Mouse (Mus musculus) urinary bladder, postnatal 10 days (tissue): ENCODE results near the gene Armt1.
"Not testable (repeated sequence)": the region's sequence is repeated elsewhere in the genome, so short reads cannot be mapped to it uniquely, and the experiment has no call there.

ENCODE experiments used
- DNase-seq: peaks from one replicate; pipeline ENCODE4 v3.0.0; 2022; ENCODE audit warnings: low spot score

Armt1 gene

DNA sequence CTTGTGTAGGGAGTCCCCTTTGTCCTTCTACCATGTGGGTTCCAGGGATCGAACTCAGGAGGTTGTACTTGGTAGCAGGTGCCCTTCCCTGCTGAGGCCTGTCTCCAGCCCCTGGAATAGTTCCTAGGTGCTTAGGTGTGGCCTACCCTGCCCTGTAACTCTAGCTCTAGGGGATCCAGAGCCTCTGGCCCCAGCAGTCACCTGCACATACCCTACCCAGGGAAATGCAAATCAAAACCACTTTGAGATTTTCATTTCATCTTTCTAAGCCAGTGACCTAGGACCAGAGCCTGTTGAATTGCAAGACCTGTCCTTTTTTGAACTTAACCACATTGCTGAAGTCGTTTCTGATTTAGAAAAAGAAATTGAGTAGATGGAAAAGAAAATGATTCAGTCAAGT, 1.6 kb downstream of the Armt1 start:
- DNase-seq, result not testable (repeated sequence)

GRCm38 (mm10) chr10:4435416-4435815, 3.1 kb downstream of the Armt1 start:
- DNase-seq, result no peak

- no peak for DNase-seq
These were observed 24.1 kb downstream of the Armt1 start for GRCm38 (mm10) chr10:4456409-4456808.

DNA sequence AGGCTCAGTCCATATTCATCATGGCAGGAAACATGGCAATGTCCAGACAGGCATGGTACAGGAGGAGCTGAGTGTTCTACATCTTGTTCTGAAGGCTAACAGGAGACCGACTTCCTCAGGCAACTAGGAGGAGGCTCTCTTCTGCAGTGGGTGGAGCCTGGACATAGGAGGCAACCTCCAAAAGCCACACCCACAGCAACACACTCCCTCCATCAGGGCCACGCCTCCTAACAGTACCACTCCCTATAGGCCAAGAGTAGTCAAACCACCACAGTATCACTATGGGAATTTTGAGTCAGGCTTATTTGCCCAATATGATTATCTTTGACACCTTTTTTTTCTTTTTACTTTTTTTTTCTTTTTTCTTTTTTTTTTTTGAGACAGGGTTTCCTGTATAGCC, 27.9 kb downstream of the Armt1 start:
- no peak for DNase-seq

DNA sequence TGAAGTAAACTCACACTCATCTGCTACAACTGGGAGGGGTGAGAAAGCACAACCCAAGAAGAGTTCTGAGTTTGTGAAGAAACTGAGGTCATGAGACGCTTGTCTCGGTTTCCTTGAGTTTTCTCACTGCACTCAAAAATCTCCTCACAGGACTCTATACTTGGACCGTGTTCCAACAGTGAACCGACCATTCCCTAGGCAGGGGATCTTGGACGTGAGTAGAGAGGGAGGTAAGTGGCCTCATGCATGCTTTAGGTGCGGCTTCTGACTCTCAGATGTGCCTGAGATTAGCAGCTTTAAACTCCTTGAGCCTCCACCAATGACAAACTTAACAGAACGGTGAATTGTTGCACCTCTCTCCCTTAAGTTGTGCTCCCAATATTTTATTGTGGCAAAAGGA, 33.5 kb downstream of the Armt1 start:
- no peak for DNase-seq

DNA sequence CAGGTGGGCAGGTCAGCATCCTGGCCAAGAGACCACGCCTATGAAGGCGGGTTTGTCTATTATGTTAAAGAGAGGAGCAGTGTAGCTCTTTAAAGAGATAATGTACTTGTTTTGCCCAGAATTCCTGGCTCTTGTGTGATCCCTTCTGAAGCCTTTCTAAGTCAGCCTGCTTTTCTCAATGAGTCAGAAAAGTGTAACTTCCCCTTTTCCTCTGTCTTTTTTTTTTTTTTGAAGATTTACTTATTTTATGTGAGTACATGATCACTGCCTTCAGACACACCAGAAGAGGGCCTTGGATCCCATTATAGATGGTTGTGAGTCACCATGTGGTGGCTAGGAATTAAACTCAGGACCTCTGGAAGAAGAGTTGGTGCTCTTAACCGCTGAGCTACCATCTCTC, 37.1 kb downstream of the Armt1 start:
- no peak for DNase-seq

DNA sequence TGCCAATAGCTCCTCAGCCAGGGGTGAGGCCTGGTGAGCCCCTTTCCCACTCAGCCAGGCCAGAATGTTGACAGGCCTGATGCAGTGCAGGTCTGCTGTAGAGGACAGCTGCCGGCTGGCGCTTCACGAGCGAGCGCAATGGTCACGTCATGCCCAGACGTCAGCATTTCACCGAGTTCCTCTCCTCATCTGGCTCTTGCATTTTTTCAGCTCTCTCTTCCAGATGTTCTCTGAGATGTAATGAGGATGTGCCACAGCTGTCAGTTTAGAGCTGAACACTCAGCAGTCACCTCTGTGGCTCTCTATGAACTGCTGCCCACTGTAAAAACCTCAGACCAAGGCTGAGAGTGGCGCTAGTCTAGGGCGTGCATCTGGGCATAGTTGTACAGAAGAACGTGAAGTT, 41.3 kb downstream of the Armt1 start:
- DNase-seq, result no peak

GRCm38 (mm10) chr10:4475431-4475830, 43.2 kb downstream of the Armt1 start:
- DNase-seq, result no peak

GRCm38 (mm10) chr10:4476604-4477003, 44.3 kb downstream of the Armt1 start:
- DNase-seq, result no peak

GRCm38 (mm10) chr10:4480929-4481328, 48.7 kb downstream of the Armt1 start:
- no peak for DNase-seq

GRCm38 (mm10) chr10:4481695-4482094, 49.4 kb downstream of the Armt1 start:
- DNase-seq, result no peak

DNA sequence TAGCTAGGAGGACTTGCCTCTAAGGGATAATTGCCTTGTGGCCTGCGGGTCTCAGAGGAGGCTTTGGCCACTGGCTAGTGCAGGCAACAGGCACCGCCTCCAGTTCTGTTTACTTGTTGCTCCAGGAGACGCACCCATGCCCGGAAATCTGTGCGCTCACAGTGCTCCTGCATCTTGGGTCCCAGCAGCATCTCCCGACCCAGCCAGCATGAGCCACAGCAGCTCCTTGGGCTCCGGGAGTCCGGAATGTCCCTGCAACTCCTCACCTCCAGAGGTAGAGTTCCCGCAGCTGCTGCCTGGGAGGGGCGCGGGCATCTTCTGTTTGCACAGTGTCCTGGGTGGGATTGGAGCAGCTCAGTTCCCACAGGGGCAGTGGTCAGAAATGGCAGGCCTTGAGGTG, 50.1 kb downstream of the Armt1 start, which contains the start of gene Ccdc170:
Ccdc170 (plus strand) TSS at position 148 of the 400 bp plus-strand sequence.
- DNase-seq, result no peak

DNA sequence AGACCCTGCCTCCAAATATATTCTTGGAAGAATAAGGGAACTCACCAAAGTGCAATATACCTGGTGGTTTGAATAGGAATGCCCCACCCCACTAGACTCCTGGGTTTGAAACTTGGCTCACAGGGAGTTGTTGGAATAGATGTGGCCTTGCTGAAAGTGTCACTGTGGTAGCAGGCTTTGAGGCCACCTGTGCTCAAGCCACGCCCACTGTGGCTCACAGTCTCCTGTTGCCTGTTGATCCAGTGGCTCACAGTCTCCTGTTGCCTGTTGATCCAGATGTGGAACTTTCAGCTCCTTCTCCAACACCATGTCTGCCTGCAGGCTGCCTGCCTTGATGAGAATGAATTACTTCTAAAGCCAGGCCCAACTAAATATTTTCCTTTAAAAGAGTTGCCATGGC, 51.6 kb downstream of the Armt1 start:
- no peak for DNase-seq

- DNase-seq, result no peak
These were observed 52.7 kb downstream of the Armt1 start for GRCm38 (mm10) chr10:4484986-4485385.

DNA sequence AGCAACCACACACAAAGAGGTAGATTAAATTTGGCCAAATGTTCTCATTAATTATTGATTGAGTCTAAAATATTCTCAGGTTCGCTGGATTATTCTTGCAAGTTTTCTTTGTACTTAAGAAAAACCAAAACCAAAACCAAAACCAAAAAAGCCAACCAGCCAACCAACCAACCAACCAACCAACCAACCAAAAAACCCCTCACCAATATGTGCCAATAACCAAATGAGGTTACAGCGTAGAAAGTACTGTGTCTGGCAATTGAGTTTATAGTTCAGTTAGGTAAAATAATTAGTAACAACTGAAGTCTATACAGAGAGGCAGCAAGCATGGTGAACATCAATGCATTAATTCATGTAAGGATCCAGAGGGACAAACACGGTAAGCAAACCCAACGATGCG, 57.6 kb downstream of the Armt1 start:
- DNase-seq, result no peak

DNA sequence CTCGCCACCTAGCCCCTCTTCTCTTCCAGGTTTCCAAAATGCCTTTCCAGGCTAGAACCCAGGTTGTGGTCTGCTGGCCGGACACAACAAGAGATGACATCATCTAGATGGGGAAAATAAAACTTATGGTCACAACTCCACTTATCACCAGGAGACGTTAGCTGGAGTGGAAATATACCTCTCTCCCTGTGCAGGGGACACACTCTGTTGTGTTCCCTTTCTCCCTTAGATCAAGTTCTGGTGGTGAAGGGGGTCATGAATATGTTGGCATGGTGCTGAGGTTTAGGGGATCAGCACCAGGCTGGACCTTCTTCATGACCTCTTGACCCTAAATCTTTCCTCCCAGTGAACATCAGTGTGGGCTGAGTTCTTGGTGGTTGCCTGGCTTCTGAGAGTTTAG, 59.0 kb downstream of the Armt1 start:
- no peak for DNase-seq

DNA sequence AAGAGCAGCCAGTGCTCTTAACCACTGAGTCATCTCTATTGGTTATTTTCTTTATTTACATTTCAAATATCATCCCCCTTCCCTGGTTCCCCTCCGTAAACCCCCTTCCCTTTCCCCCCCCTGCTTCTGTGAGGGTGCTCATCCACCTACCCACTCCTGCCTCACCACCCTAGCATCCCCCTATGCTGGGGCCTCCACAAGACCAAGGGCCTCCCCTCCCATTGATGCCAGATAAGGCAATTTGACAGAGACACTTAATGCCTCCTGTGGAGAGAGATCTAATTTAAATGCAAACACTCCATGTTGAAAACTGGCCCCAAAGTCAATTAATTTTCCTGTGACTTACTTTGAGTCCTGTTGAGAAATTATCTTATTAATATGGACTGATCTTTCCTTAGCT, 59.8 kb downstream of the Armt1 start:
- DNase-seq, result no peak

GRCm38 (mm10) chr10:4492909-4493308, 60.6 kb downstream of the Armt1 start:
- no peak for DNase-seq

GRCm38 (mm10) chr10:4503251-4503650, 71.0 kb downstream of the Armt1 start:
- no peak for DNase-seq
